Mouse (Mus musculus): ENCODE data around the gene Nek8. TPM values are rescaled to one million over a fixed set of nuclear protein-coding genes. Genes with fewer than 3 reads are reported as not detected.
"Not testable (repeated sequence)": the region's sequence is repeated elsewhere in the genome, so short reads cannot be mapped to it uniquely, and the experiment has no call there.

The Nek8 gene
- polyA plus RNA-seq, 1 experiment = 22.2 TPM

GRCm38 (mm10) chr11:78138023-78138422, 38.5 kb downstream of the Nek8 start:
- H3K27ac ChIP-seq (ENCODE audit: control insufficient read depth, insufficient read depth, low read depth, low read length) = no peak overlapping the region
- no peak overlapping the region for H3K4me3 ChIP-seq (ENCODE audit: control insufficient read depth, low read depth, low read length)
- H3K27me3 ChIP-seq (ENCODE audit: control insufficient read depth, insufficient read depth, low read length) = no peaks in the 10 kb centered on the region
- no peaks in the 10 kb centered on the region for H3K36me3 ChIP-seq (ENCODE audit: control insufficient read depth, insufficient read depth, low read length)
- TF ChIP-seq CTCF (IDR thresholded peaks at IDR 0.05; ENCODE audit: control insufficient read depth, insufficient read depth, insufficient replicate concordance, low read depth, low read length) (no peak), POLR2A (IDR thresholded peaks at IDR 0.05; ENCODE audit: control insufficient read depth, low read depth, low read length) (no peak)
- H3K4me1 ChIP-seq (ENCODE audit: control insufficient read depth, insufficient read depth, low read length) = no peaks in the 10 kb centered on the region; the same call in 1 of the 2 replicates

- Histone ChIP-seq H3K36me3 (ENCODE audit: control insufficient read depth, insufficient read depth, low read length) (no peaks in the 10 kb centered on the region), H3K27ac (ENCODE audit: control insufficient read depth, insufficient read depth, low read depth, low read length) (no peak overlapping the region; the same call in 1 of the 2 replicates), H3K4me1 (ENCODE audit: control insufficient read depth, insufficient read depth, low read length) (no peaks in the 10 kb centered on the region; the same call in 1 of the 2 replicates), H3K4me3 (ENCODE audit: control insufficient read depth, low read depth, low read length) (no peak overlapping the region), H3K27me3 (ENCODE audit: control insufficient read depth, insufficient read depth, low read length) (no peaks in the 10 kb centered on the region)
- no peak for TF ChIP-seq POLR2A (IDR thresholded peaks at IDR 0.05; ENCODE audit: control insufficient read depth, low read depth, low read length)
- no peak for TF ChIP-seq CTCF (IDR thresholded peaks at IDR 0.05; ENCODE audit: control insufficient read depth, insufficient read depth, insufficient replicate concordance, low read depth, low read length)
Measured at GRCm38 (mm10) chr11:78137584-78137983, 38.9 kb downstream of the Nek8 start.

GRCm38 (mm10) chr11:78136132-78136531, 40.3 kb downstream of the Nek8 start:
- H3K27ac ChIP-seq (ENCODE audit: control insufficient read depth, insufficient read depth, low read depth, low read length) = no peak overlapping the region
- H3K4me3 ChIP-seq (ENCODE audit: control insufficient read depth, low read depth, low read length) = no peak overlapping the region
- H3K36me3 ChIP-seq (ENCODE audit: control insufficient read depth, insufficient read depth, low read length) = no peaks in the 10 kb centered on the region
- no peaks in the 10 kb centered on the region; the same call in 1 of the 2 replicates for H3K4me1 ChIP-seq (ENCODE audit: control insufficient read depth, insufficient read depth, low read length)
- TF ChIP-seq POLR2A (IDR thresholded peaks at IDR 0.05; ENCODE audit: control insufficient read depth, low read depth, low read length) (no peak), CTCF (IDR thresholded peaks at IDR 0.05; ENCODE audit: control insufficient read depth, insufficient read depth, insufficient replicate concordance, low read depth, low read length) (no peak)
- H3K27me3 ChIP-seq (ENCODE audit: control insufficient read depth, insufficient read depth, low read length) = no peaks in the 10 kb centered on the region

GRCm38 (mm10) chr11:78135314-78135713, 41.2 kb downstream of the Nek8 start:
- H3K27ac ChIP-seq (ENCODE audit: control insufficient read depth, insufficient read depth, low read depth, low read length); H3K4me1 ChIP-seq (ENCODE audit: control insufficient read depth, insufficient read depth, low read length); H3K4me3 ChIP-seq (ENCODE audit: control insufficient read depth, low read depth, low read length); H3K27me3 ChIP-seq (ENCODE audit: control insufficient read depth, insufficient read depth, low read length); H3K36me3 ChIP-seq (ENCODE audit: control insufficient read depth, insufficient read depth, low read length): not testable (repeated sequence)

- Histone ChIP-seq H3K4me1 (ENCODE audit: control insufficient read depth, insufficient read depth, low read length) (no peaks in the 10 kb centered on the region; the same call in 1 of the 2 replicates), H3K4me3 (ENCODE audit: control insufficient read depth, low read depth, low read length) (no peak overlapping the region), H3K27ac (ENCODE audit: control insufficient read depth, insufficient read depth, low read depth, low read length) (no peak overlapping the region), H3K36me3 (ENCODE audit: control insufficient read depth, insufficient read depth, low read length) (no peaks in the 10 kb centered on the region), H3K27me3 (ENCODE audit: control insufficient read depth, insufficient read depth, low read length) (no peaks in the 10 kb centered on the region)
- TF ChIP-seq CTCF (IDR thresholded peaks at IDR 0.05; ENCODE audit: control insufficient read depth, insufficient read depth, insufficient replicate concordance, low read depth, low read length) (no peak), POLR2A (IDR thresholded peaks at IDR 0.05; ENCODE audit: control insufficient read depth, low read depth, low read length) (no peak)
Measured at GRCm38 (mm10) chr11:78134344-78134743, 42.1 kb downstream of the Nek8 start.

GRCm38 (mm10) chr11:78133915-78134314, 42.6 kb downstream of the Nek8 start:
- no peaks in the 10 kb centered on the region; the same call in 1 of the 2 replicates for H3K4me1 ChIP-seq (ENCODE audit: control insufficient read depth, insufficient read depth, low read length)
- TF ChIP-seq POLR2A (IDR thresholded peaks at IDR 0.05; ENCODE audit: control insufficient read depth, low read depth, low read length) (no peak), CTCF (IDR thresholded peaks at IDR 0.05; ENCODE audit: control insufficient read depth, insufficient read depth, insufficient replicate concordance, low read depth, low read length) (no peak)
- no peak overlapping the region for H3K4me3 ChIP-seq (ENCODE audit: control insufficient read depth, low read depth, low read length)
- H3K27me3 ChIP-seq (ENCODE audit: control insufficient read depth, insufficient read depth, low read length) = no peaks in the 10 kb centered on the region
- H3K27ac ChIP-seq (ENCODE audit: control insufficient read depth, insufficient read depth, low read depth, low read length) = no peak overlapping the region
- no peaks in the 10 kb centered on the region for H3K36me3 ChIP-seq (ENCODE audit: control insufficient read depth, insufficient read depth, low read length)

- Histone ChIP-seq H3K4me3 (ENCODE audit: control insufficient read depth, low read depth, low read length) (no peak overlapping the region), H3K27me3 (ENCODE audit: control insufficient read depth, insufficient read depth, low read length) (no peaks in the 10 kb centered on the region), H3K36me3 (ENCODE audit: control insufficient read depth, insufficient read depth, low read length) (no peaks in the 10 kb centered on the region), H3K27ac (ENCODE audit: control insufficient read depth, insufficient read depth, low read depth, low read length) (no peak overlapping the region), H3K4me1 (ENCODE audit: control insufficient read depth, insufficient read depth, low read length) (no peaks in the 10 kb centered on the region)
- TF ChIP-seq CTCF (IDR thresholded peaks at IDR 0.05; ENCODE audit: control insufficient read depth, insufficient read depth, insufficient replicate concordance, low read depth, low read length) (no peak), POLR2A (IDR thresholded peaks at IDR 0.05; ENCODE audit: control insufficient read depth, low read depth, low read length) (no peak)
Measured at GRCm38 (mm10) chr11:78129458-78129857, 47.0 kb downstream of the Nek8 start.

- H3K27ac ChIP-seq (ENCODE audit: control insufficient read depth, insufficient read depth, low read depth, low read length) = no peak overlapping the region
- no peaks in the 10 kb centered on the region for H3K36me3 ChIP-seq (ENCODE audit: control insufficient read depth, insufficient read depth, low read length)
- H3K27me3 ChIP-seq (ENCODE audit: control insufficient read depth, insufficient read depth, low read length) = no peaks in the 10 kb centered on the region
- H3K4me1 ChIP-seq (ENCODE audit: control insufficient read depth, insufficient read depth, low read length) = no peaks in the 10 kb centered on the region
- TF ChIP-seq POLR2A (IDR thresholded peaks at IDR 0.05; ENCODE audit: control insufficient read depth, low read depth, low read length) (no peak), CTCF (IDR thresholded peaks at IDR 0.05; ENCODE audit: control insufficient read depth, insufficient read depth, insufficient replicate concordance, low read depth, low read length) (no peak)
- no peak overlapping the region for H3K4me3 ChIP-seq (ENCODE audit: control insufficient read depth, low read depth, low read length)
Measured at GRCm38 (mm10) chr11:78126739-78127138, 49.7 kb downstream of the Nek8 start.

Data from testis, adult 2 months (tissue).